9 mouse cellular contexts compared by ENCODE assay signal in the genomic region with DNA sequence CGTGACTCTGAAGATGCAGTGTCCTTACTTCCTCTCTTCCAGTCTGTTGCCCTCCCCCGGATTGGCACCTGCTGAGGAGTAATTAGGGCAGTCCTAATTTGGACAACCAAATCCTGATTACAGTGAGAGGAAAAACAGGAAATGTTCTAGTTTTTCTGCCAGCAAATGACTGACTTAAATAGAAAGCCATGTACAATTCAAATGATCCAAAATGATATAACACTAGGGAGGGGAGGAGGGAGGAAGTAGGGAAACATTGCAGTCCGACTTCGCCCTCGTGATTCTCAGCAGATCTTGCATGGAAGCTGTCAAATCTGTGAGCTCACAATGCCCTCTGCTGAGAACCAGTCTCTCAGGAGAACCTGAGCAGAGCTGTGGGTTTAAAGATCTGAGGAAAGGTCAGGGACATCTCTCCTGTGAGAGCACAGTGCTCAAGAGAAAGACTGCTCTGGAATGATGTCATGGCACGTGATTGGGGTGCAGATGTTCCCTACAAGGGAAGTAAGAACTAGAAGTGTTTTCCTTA.
A peak's percentile ranks its signal among the peaks of the same experiment; 100 is the strongest.
DNase-seq lines count a peak whose midpoint lies in the region; ATAC-seq lines count a peak whose summit lies in the region.
"Had no signal": no experiment of that assay in that cellular context is flagged by ENCODE, and none has a peak within 500 bp of the region (broad histone marks: within the 10 kb centered on the region; RNA-seq: fewer than 3 reads in every experiment).

No protein-coding gene starts in this region.

- no peak overlapping the region for H3K27ac ChIP-seq in heart, embryonic 10.5 days
- H3K27ac ChIP-seq in midbrain, embryonic 14.5 days (replicated peaks; ENCODE audit: low read depth, low read length) = no peak overlapping the region
- H3K27ac ChIP-seq: liver, embryonic 13.5 days had no signal

- peak; percentile 73 for ATAC-seq in frontal cortex, adult (ENCODE audit: low TSS enrichment)
- ATAC-seq in megakaryocyte progenitor cell, adult 5-6 weeks (replicated peaks; ENCODE audit: poor library complexity) = no peak
- no peak for ATAC-seq in midbrain, embryonic 14.5 days (ENCODE audit: low FRiP score, low TSS enrichment)

- no peak overlapping the region for H3K9ac ChIP-seq in midbrain, embryonic 14.5 days (replicated peaks; ENCODE audit: low read length)
- H3K9ac ChIP-seq: liver, embryonic 13.5 days had no signal

- H3K4me1 ChIP-seq in heart, embryonic 10.5 days = peaks cover 14% of the 10 kb centered on the region
- H3K4me1 ChIP-seq in midbrain, embryonic 14.5 days (ENCODE audit: control insufficient read depth, insufficient read depth, low read length) = 0 out of 2 replicates have a peak, but pooled peaks cover 3% of the 10 kb centered on the region
- H3K4me1 ChIP-seq: liver, embryonic 13.5 days had no signal

- H3K4me2 ChIP-seq in midbrain, embryonic 14.5 days (ENCODE audit: low read length) = no peak overlapping the region
- H3K4me2 ChIP-seq: liver, embryonic 13.5 days had no signal

- DNase-seq in heart, adult 18-20 months = peak; percentile 66 to 67
- DNase-seq in heart, embryonic 10.5 days (ENCODE audit: low spot score) = no peak
- peak; percentile 66 for DNase-seq in adrenal gland, adult 2 months
- DNase-seq in layer of hippocampus, postnatal 14 days (ENCODE audit: low spot score in 2 of 2) = peak; percentile 57 to 65
- DNase-seq in testis, postnatal 14 days (ENCODE audit: low spot score) = no peak
- DNase-seq in midbrain, embryonic 14.5 days = no peak
- DNase-seq: liver, embryonic 13.5 days had no signal

- no peaks in the 10 kb centered on the region for H3K27me3 ChIP-seq in heart, embryonic 10.5 days (ENCODE audit: insufficient read depth, poor library complexity, severe bottlenecking)
- no peaks in the 10 kb centered on the region for H3K27me3 ChIP-seq in midbrain, embryonic 14.5 days (ENCODE audit: control insufficient read depth, insufficient read depth, low read length)
- H3K27me3 ChIP-seq: liver, embryonic 13.5 days had no signal

- WGBS in heart, embryonic 10.5 days = 67% methylated on average over 6 of the region's 6 CpGs
- WGBS in midbrain, embryonic 14.5 days = 74% methylated on average over 6 of the region's 6 CpGs

- H3K36me3 ChIP-seq in heart, embryonic 10.5 days = no peaks in the 10 kb centered on the region
- no peaks in the 10 kb centered on the region for H3K36me3 ChIP-seq in midbrain, embryonic 14.5 days (ENCODE audit: control insufficient read depth, insufficient read depth, low read length)
- H3K36me3 ChIP-seq: liver, embryonic 13.5 days had no signal

- H3K4me3 ChIP-seq in heart, embryonic 10.5 days = no peak overlapping the region
- H3K4me3 ChIP-seq in midbrain, embryonic 14.5 days (replicated peaks; ENCODE audit: low read depth, low read length) = no peak overlapping the region
- H3K4me3 ChIP-seq: liver, embryonic 13.5 days had no signal

- H3K9me3 ChIP-seq in heart, embryonic 10.5 days = no peaks in the 10 kb centered on the region
- H3K9me3 ChIP-seq in midbrain, embryonic 14.5 days (ENCODE audit: control insufficient read depth, low read length) = no peaks in the 10 kb centered on the region
- H3K9me3 ChIP-seq: liver, embryonic 13.5 days had no signal

Comparison
In these comparisons a context has a peak if more than half of its experiments do, and no peak if none do; other contexts are left out.
1. DNase-seq: peak in heart, adult 18-20 months (2 of 2), adrenal gland, adult 2 months (single experiment) and layer of hippocampus, postnatal 14 days (2 of 2); none in heart, embryonic 10.5 days (single experiment), testis, postnatal 14 days (single experiment) and midbrain, embryonic 14.5 days (single experiment).